Mouse (Mus musculus): ENCODE data around the gene Stk11. TPM values are rescaled to one million over a fixed set of nuclear protein-coding genes. Genes with fewer than 3 reads are reported as not detected.

The Stk11 gene
- total and polyA plus RNA-seq, 3 experiments, result 154 to 172 (median 170) TPM

DNA sequence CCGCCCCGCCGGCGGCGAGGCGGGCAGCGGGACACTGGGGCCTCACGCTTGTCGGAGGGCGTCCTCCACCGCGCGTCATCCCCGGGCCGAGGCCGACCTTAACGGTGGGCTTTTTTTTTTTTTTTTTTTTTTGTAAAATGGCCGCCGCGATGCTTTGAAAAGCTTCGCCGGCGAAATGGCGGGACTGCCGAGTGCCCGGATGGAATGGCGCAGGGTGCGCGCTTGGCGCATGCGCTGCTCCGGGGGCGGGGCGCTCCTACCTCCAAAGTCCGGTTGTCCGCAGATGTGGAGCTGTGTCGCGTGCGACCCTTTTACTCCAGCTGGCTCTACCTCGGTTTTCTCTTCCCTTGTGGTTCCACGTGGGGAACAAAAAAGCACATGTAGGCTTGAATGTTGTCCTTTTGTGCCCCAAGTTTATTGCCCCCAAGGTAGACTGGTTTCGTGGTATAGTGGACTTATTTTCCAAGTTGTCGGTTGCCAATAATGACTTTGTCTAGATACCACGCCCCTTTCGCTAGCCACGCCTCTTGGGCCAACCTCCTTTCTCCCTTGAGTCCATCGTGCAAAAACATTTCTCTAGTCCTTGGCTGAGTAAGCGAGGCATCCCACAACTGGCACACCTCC is 52.5 kb downstream of the Stk11 start:
- H3K4me3 ChIP-seq (ENCODE audit: low read depth, low read length), result peak overlapping the region; percentile 85
- H3K4me1 ChIP-seq (ENCODE audit: insufficient read depth, low read depth, low read length), result peaks cover 74% of the 10 kb centered on the region
- H3K9me3 ChIP-seq (replicated peaks), result peaks cover 24% of the 10 kb centered on the region
- ATAC-seq (ENCODE audit: extremely low read depth, insufficient number of reproducible peaks, low FRiP score, poor library complexity, severe bottlenecking) (no peak), DNase-seq (ENCODE audit: low spot score) (peak; percentile 85)
- no peak for TF ChIP-seq GATA2 (IDR thresholded peaks at IDR 0.05; ENCODE audit: borderline replicate concordance, low read depth, low read length)
- TF ChIP-seq GATA1 (IDR thresholded peaks at IDR 0.05; ENCODE audit: borderline replicate concordance, low read length), result no peak
- TF ChIP-seq POLR2AphosphoS5 (IDR thresholded peaks at IDR 0.05; ENCODE audit: insufficient replicate concordance, low read depth, low read length), result no peak; the same call in none of the 2 replicates
- TF ChIP-seq CTCF (IDR thresholded peaks at IDR 0.05; ENCODE audit: low read depth, low read length), result no peak
- no peak for TF ChIP-seq TAL1 (conservative IDR thresholded peaks at IDR 0.05; ENCODE audit: low read depth, low read length)
- peaks cover 40% of the 10 kb centered on the region for H3K36me3 ChIP-seq (replicated peaks)
- H3K27me3 ChIP-seq (ENCODE audit: insufficient read depth, low read length), result no peaks in the 10 kb centered on the region; the same call in 1 of the 2 replicates

DNA sequence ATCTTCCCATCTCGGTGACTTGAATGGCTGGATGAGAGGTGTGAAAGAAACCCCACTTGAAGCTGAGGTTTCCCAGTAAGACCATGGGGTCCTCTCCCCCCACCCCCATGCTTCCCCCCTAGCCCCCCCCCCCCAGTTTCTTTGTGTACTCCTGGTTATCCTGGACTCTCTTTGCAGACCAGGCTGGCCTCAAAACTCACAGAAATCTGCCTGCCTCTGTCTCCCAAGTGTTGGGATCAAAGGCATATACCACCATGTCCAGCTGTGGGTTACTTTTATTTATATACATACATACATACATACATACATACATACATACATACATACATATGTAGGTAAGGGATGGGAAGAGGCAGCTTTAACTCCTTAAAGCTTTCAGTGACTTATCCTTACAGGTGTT is 53.5 kb downstream of the Stk11 start:
- H3K4me1 ChIP-seq (ENCODE audit: insufficient read depth, low read depth, low read length), result peaks cover 74% of the 10 kb centered on the region
- H3K9me3 ChIP-seq (replicated peaks), result peaks cover 24% of the 10 kb centered on the region
- H3K27me3 ChIP-seq (ENCODE audit: insufficient read depth, low read length), result no peaks in the 10 kb centered on the region; the same call in 1 of the 2 replicates
- peak overlapping the region; percentile 85; the same call in 1 of the 2 replicates for H3K4me3 ChIP-seq (ENCODE audit: low read depth, low read length)
- DNase-seq (ENCODE audit: low spot score) (no peak), ATAC-seq (ENCODE audit: extremely low read depth, insufficient number of reproducible peaks, low FRiP score, poor library complexity, severe bottlenecking) (no peak)
- peaks cover 47% of the 10 kb centered on the region for H3K36me3 ChIP-seq (replicated peaks)
- no peak for TF ChIP-seq TAL1 (conservative IDR thresholded peaks at IDR 0.05; ENCODE audit: low read depth, low read length)
- TF ChIP-seq POLR2AphosphoS5 (IDR thresholded peaks at IDR 0.05; ENCODE audit: insufficient replicate concordance, low read depth, low read length), result no peak
- no peak for TF ChIP-seq CTCF (IDR thresholded peaks at IDR 0.05; ENCODE audit: low read depth, low read length)
- no peak for TF ChIP-seq GATA2 (IDR thresholded peaks at IDR 0.05; ENCODE audit: borderline replicate concordance, low read depth, low read length)
- TF ChIP-seq GATA1 (IDR thresholded peaks at IDR 0.05; ENCODE audit: borderline replicate concordance, low read length), result no peak

DNA sequence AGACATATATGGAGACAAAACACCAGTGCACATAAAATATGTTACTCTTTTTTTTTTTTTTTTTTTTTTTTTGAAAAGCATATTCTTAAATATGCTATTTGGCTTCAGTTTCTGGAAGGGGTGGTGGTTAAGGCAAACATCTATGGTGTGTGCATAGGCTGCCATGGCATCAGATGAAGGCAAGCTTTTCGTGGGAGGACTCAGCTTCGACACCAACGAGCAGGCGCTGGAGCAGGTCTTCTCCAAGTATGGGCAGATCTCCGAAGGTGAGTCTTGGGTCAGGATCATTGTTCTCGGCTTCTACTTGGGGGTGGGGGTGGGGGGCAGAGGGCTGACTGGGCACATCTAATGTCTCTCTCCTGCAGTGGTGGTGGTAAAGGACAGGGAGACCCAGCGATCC is 54.0 kb downstream of the Stk11 start:
- H3K9me3 ChIP-seq (replicated peaks), result peaks cover 24% of the 10 kb centered on the region
- no peaks in the 10 kb centered on the region; the same call in 1 of the 2 replicates for H3K27me3 ChIP-seq (ENCODE audit: insufficient read depth, low read length)
- peaks cover 53% of the 10 kb centered on the region for H3K36me3 ChIP-seq (replicated peaks)
- no peak for TF ChIP-seq GATA2 (IDR thresholded peaks at IDR 0.05; ENCODE audit: borderline replicate concordance, low read depth, low read length)
- TF ChIP-seq TAL1 (conservative IDR thresholded peaks at IDR 0.05; ENCODE audit: low read depth, low read length), result no peak
- no peak for TF ChIP-seq CTCF (IDR thresholded peaks at IDR 0.05; ENCODE audit: low read depth, low read length)
- no peak for TF ChIP-seq GATA1 (IDR thresholded peaks at IDR 0.05; ENCODE audit: borderline replicate concordance, low read length)
- no peak for TF ChIP-seq POLR2AphosphoS5 (IDR thresholded peaks at IDR 0.05; ENCODE audit: insufficient replicate concordance, low read depth, low read length)
- peak overlapping the region; percentile 4; the same call in 1 of the 2 replicates for H3K4me3 ChIP-seq (ENCODE audit: low read depth, low read length)
- no peak for DNase-seq (ENCODE audit: low spot score)
- H3K4me1 ChIP-seq (ENCODE audit: insufficient read depth, low read depth, low read length), result peaks cover 74% of the 10 kb centered on the region
- no peak for ATAC-seq (ENCODE audit: extremely low read depth, insufficient number of reproducible peaks, low FRiP score, poor library complexity, severe bottlenecking)

DNA sequence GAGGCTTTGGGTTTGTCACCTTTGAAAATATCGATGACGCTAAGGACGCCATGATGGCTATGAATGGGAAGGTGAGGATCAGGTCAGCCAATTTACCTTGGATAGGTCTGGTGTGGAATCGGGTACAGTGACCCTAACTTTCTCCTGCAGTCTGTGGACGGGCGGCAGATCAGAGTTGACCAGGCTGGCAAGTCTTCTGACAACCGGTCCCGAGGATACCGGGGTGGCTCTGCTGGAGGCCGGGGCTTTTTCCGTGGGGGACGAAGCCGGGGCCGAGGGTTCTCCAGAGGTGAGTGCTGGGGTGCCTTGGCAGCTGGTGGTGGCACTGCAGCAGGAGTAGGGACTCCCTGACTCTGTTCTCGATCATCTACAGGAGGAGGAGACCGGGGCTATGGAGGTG is 54.4 kb downstream of the Stk11 start:
- Histone ChIP-seq H3K4me1 (ENCODE audit: insufficient read depth, low read depth, low read length) (peaks cover 74% of the 10 kb centered on the region), H3K9me3 (replicated peaks) (peaks cover 24% of the 10 kb centered on the region), H3K36me3 (replicated peaks) (peaks cover 57% of the 10 kb centered on the region), H3K4me3 (ENCODE audit: low read depth, low read length) (peak overlapping the region; percentile 4; the same call in 1 of the 2 replicates), H3K27me3 (ENCODE audit: insufficient read depth, low read length) (no peaks in the 10 kb centered on the region; the same call in 1 of the 2 replicates)
- DNase-seq (ENCODE audit: low spot score), result no peak
- ATAC-seq (ENCODE audit: extremely low read depth, insufficient number of reproducible peaks, low FRiP score, poor library complexity, severe bottlenecking), result no peak
- no peak for TF ChIP-seq GATA2 (IDR thresholded peaks at IDR 0.05; ENCODE audit: borderline replicate concordance, low read depth, low read length)
- no peak for TF ChIP-seq POLR2AphosphoS5 (IDR thresholded peaks at IDR 0.05; ENCODE audit: insufficient replicate concordance, low read depth, low read length)
- TF ChIP-seq GATA1 (IDR thresholded peaks at IDR 0.05; ENCODE audit: borderline replicate concordance, low read length), result no peak
- TF ChIP-seq CTCF (IDR thresholded peaks at IDR 0.05; ENCODE audit: low read depth, low read length), result no peak
- TF ChIP-seq TAL1 (conservative IDR thresholded peaks at IDR 0.05; ENCODE audit: low read depth, low read length), result no peak

DNA sequence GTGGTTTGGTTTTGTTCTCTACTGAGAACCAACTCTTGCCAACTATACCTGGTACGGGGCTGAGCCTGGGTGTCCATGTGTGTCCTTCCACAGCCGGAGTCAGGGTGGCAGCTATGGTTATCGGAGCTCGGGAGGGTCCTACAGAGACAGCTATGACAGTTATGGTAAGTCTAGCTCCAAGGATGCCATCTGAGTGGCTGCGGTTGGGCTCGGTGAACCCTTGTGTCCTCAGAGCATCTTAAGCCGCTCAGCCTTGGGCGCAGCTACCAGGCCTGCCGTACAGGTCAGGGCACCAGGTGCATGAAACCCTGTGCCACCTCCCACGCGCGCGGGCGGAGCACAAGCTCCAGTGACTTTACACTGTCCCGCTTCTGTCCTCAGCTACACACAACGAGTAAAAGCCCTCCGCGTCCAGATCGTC is 55.0 kb downstream of the Stk11 start:
- no peak for DNase-seq (ENCODE audit: low spot score)
- no peaks in the 10 kb centered on the region; the same call in 1 of the 2 replicates for H3K27me3 ChIP-seq (ENCODE audit: insufficient read depth, low read length)

DNA sequence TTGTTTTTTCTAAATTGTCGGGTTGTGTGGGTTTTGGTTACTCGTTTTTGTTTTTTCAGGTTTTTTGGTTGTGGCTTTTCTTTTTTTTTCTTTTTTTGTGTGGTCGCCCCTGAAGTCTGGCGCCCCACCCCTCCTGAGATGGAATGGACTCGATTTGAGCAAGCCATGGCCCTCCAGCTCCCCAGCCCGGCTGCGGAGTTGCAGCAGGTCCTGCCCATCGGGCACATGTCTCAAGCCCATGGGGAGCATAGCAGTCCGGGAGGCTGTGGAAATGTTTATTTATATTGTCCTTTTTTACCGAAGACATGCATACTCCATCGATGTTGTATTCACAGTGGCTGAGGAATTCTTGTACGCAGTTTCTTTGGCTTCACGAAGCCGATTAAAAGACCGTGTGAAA is 55.6 kb downstream of the Stk11 start:
- peak overlapping the region; percentile 70; the same call in 1 of the 2 replicates for H3K4me3 ChIP-seq (ENCODE audit: low read depth, low read length)
- TF ChIP-seq TAL1 (conservative IDR thresholded peaks at IDR 0.05; ENCODE audit: low read depth, low read length), result no peak
- no peak for TF ChIP-seq GATA2 (IDR thresholded peaks at IDR 0.05; ENCODE audit: borderline replicate concordance, low read depth, low read length)
- no peak for TF ChIP-seq POLR2AphosphoS5 (IDR thresholded peaks at IDR 0.05; ENCODE audit: insufficient replicate concordance, low read depth, low read length)
- no peak for TF ChIP-seq GATA1 (IDR thresholded peaks at IDR 0.05; ENCODE audit: borderline replicate concordance, low read length)
- no peak for TF ChIP-seq CTCF (IDR thresholded peaks at IDR 0.05; ENCODE audit: low read depth, low read length)
- no peak for DNase-seq (ENCODE audit: low spot score)
- no peaks in the 10 kb centered on the region; the same call in 1 of the 2 replicates for H3K27me3 ChIP-seq (ENCODE audit: insufficient read depth, low read length)
- peaks cover 68% of the 10 kb centered on the region for H3K4me1 ChIP-seq (ENCODE audit: insufficient read depth, low read depth, low read length)
- peaks cover 24% of the 10 kb centered on the region for H3K9me3 ChIP-seq (replicated peaks)
- ATAC-seq (ENCODE audit: extremely low read depth, insufficient number of reproducible peaks, low FRiP score, poor library complexity, severe bottlenecking), result no peak
- peaks cover 68% of the 10 kb centered on the region for H3K36me3 ChIP-seq (replicated peaks)

More for the DNA sequence above, 55.0 kb downstream of the Stk11 start:
- ATAC-seq (ENCODE audit: extremely low read depth, insufficient number of reproducible peaks, low FRiP score, poor library complexity, severe bottlenecking), result no peak
- peaks cover 62% of the 10 kb centered on the region for H3K36me3 ChIP-seq (replicated peaks)
- TF ChIP-seq TAL1 (conservative IDR thresholded peaks at IDR 0.05; ENCODE audit: low read depth, low read length) (no peak), POLR2AphosphoS5 (IDR thresholded peaks at IDR 0.05; ENCODE audit: insufficient replicate concordance, low read depth, low read length) (no peak), GATA2 (IDR thresholded peaks at IDR 0.05; ENCODE audit: borderline replicate concordance, low read depth, low read length) (no peak), CTCF (IDR thresholded peaks at IDR 0.05; ENCODE audit: low read depth, low read length) (no peak), GATA1 (IDR thresholded peaks at IDR 0.05; ENCODE audit: borderline replicate concordance, low read length) (no peak)
- peaks cover 71% of the 10 kb centered on the region for H3K4me1 ChIP-seq (ENCODE audit: insufficient read depth, low read depth, low read length)
- peaks cover 24% of the 10 kb centered on the region for H3K9me3 ChIP-seq (replicated peaks)
- peak overlapping the region; percentile 10; the same call in 1 of the 2 replicates for H3K4me3 ChIP-seq (ENCODE audit: low read depth, low read length)
